Mouse (Mus musculus) kidney, adult 2 months (tissue): ENCODE measurements at regions not wholly inside any gene's neighbourhood (a gene's known extent, or its start where the extent isn't known, plus 50 kb on each side); places are given as distances from the start of the nearest gene placed in this dataset.

Source experiments
- DNase-seq: peaks from one replicate; pipeline ENCODE4 v3.0.0; 2021
- H3K27ac ChIP-seq: fragments of 200-500 bp; 2 replicates; pipeline ENCODE4 v1.5.1; 2012; ENCODE audit warnings: low read depth, low read length, control low read depth, inconsistent platforms; ENCODE audit not compliant: insufficient read depth
- H3K27me3 ChIP-seq: fragments of 200-500 bp; replicated peaks from 2 replicates; pipeline ENCODE4 v1.6.1; 2012; ENCODE audit warnings: mild to moderate bottlenecking, moderate library complexity, low read length, inconsistent platforms; ENCODE audit not compliant: control insufficient read depth, insufficient read depth
- H3K36me3 ChIP-seq: fragments of 200-500 bp; 2 replicates; pipeline ENCODE4 v1.6.1; 2012; ENCODE audit warnings: mild to moderate bottlenecking, moderate library complexity, low read length, inconsistent platforms; ENCODE audit not compliant: control insufficient read depth, insufficient read depth
- H3K4me1 ChIP-seq: fragments of 200-500 bp; 2 replicates; pipeline ENCODE4 v1.6.1; 2011; ENCODE audit warnings: low read length; ENCODE audit not compliant: control insufficient read depth, insufficient read depth
- H3K4me3 ChIP-seq: fragments of 200-500 bp; 2 replicates; pipeline ENCODE4 v1.5.1; 2011; ENCODE audit warnings: mild to moderate bottlenecking, low read depth, low read length, control low read depth; ENCODE audit not compliant: insufficient read depth
- CTCF ChIP-seq: fragments of 200-500 bp; conservative IDR thresholded peaks from 2 replicates; pipeline ENCODE4 v1.5.1; 2011; ENCODE audit warnings: low read depth, mild to moderate bottlenecking, control low read depth, low read length, moderate library complexity, mixed read lengths; ENCODE audit not compliant: insufficient read depth, insufficient read length
- POLR2A ChIP-seq: fragments of 200-500 bp; IDR thresholded peaks from one replicate; pipeline ENCODE4 v1.6.1; 2011; ENCODE audit warnings: low read depth, low read length, control low read depth
- WGBS: fragments of 180-500 bp; shearing (Covaris S2); methylation state at CpG from one replicate; pipeline ENCODE4 v1.1.7; 2018; 5-methylcytosine and 5-hydroxymethylcytosine counted together

GRCm38 (mm10) chr19:49267864-49268480 lies 1062.1 kb downstream of the Sorcs3 start:
- no peak for TF ChIP-seq POLR2A
- TF ChIP-seq CTCF = no peak

GRCm38 (mm10) chr19:49282626-49283261 lies 1076.9 kb downstream of the Sorcs3 start:
- WGBS = 74% methylated on average over 8 of the region's 8 CpGs
- Histone ChIP-seq H3K27ac (no peak overlapping the region), H3K4me1 (no peaks in the 10 kb centered on the region), H3K4me3 (no peak overlapping the region), H3K27me3 (no peaks in the 10 kb centered on the region), H3K36me3 (no peaks in the 10 kb centered on the region)
- no peak for DNase-seq
- TF ChIP-seq CTCF (no peak), POLR2A (no peak)

More at GRCm38 (mm10) chr19:49267864-49268480, 1062.1 kb downstream of the Sorcs3 start:
- no peaks in the 10 kb centered on the region for H3K36me3 ChIP-seq
- H3K4me3 ChIP-seq = no peak overlapping the region
- 60% methylated on average over 8 of the region's 8 CpGs for WGBS
- no peaks in the 10 kb centered on the region for H3K4me1 ChIP-seq
- no peak for DNase-seq
- no peaks in the 10 kb centered on the region for H3K27me3 ChIP-seq
- no peak overlapping the region for H3K27ac ChIP-seq

GRCm38 (mm10) chr19:49294980-49295379 lies 1089.2 kb downstream of the Sorcs3 start:
- 73% methylated on average over 2 of the region's 2 CpGs for WGBS
- H3K4me1 ChIP-seq = no peaks in the 10 kb centered on the region
- no peak overlapping the region for H3K27ac ChIP-seq
- no peak for TF ChIP-seq POLR2A
- TF ChIP-seq CTCF = no peak
- H3K4me3 ChIP-seq = no peak overlapping the region
- no peak for DNase-seq
- H3K36me3 ChIP-seq = no peaks in the 10 kb centered on the region
- no peaks in the 10 kb centered on the region for H3K27me3 ChIP-seq

- Histone ChIP-seq H3K4me3 (no peak overlapping the region), H3K27ac (no peak overlapping the region), H3K36me3 (no peaks in the 10 kb centered on the region), H3K27me3 (no peaks in the 10 kb centered on the region), H3K4me1 (no peaks in the 10 kb centered on the region)
- peak; percentile 37 for DNase-seq
- no peak for TF ChIP-seq POLR2A
- TF ChIP-seq CTCF = no peak
- 36% methylated on average over 10 of the region's 10 CpGs for WGBS
These were observed 1093.8 kb downstream of the Sorcs3 start for GRCm38 (mm10) chr19:49299351-49300271.

GRCm38 (mm10) chr19:49301364-49302091 lies 1095.7 kb downstream of the Sorcs3 start:
- Histone ChIP-seq H3K27ac (no peak overlapping the region), H3K36me3 (no peaks in the 10 kb centered on the region), H3K4me3 (no peak overlapping the region), H3K4me1 (no peaks in the 10 kb centered on the region), H3K27me3 (no peaks in the 10 kb centered on the region)
- TF ChIP-seq POLR2A (no peak), CTCF (no peak)
- WGBS = 51% methylated on average over 7 of the region's 7 CpGs
- no peak for DNase-seq

GRCm38 (mm10) chr19:49305804-49306203 lies 1100.0 kb downstream of the Sorcs3 start:
- 96% methylated on average over 3 of the region's 3 CpGs for WGBS

More at GRCm38 (mm10) chr19:49305804-49306203, 1100.0 kb downstream of the Sorcs3 start:
- Histone ChIP-seq H3K4me1 (no peaks in the 10 kb centered on the region), H3K36me3 (no peaks in the 10 kb centered on the region), H3K27me3 (no peaks in the 10 kb centered on the region), H3K4me3 (no peak overlapping the region), H3K27ac (no peak overlapping the region)
- no peak for DNase-seq
- no peak for TF ChIP-seq POLR2A
- no peak for TF ChIP-seq CTCF
